Comparison of ENCODE assay signal across 8 mouse cellular contexts in genomic region chr5:120435731-120436501, GRCm38 (mm10). TPM values are rescaled to one million over a fixed set of nuclear protein-coding genes. Genes with fewer than 3 reads are reported as not detected.
DNase-seq lines count a peak whose midpoint lies in the region; ATAC-seq and TF ChIP-seq lines count a peak whose summit lies in the region.
"Had no signal": no experiment of that assay in that cellular context is flagged by ENCODE, and none has a peak within 500 bp of the region (broad histone marks: within the 10 kb centered on the region; RNA-seq: fewer than 3 reads in every experiment).

No protein-coding gene starts in this region.

- peak overlapping the region; percentile 46 for H3K4me2 ChIP-seq in liver, embryonic 15.5 days

- H3K4me1 ChIP-seq in testis, adult 2 months (ENCODE audit: control insufficient read depth, insufficient read depth, low read length) = peaks cover 34% of the 10 kb centered on the region
- H3K4me1 ChIP-seq in hindbrain, embryonic 10.5 days (replicated peaks) = peaks cover 78% of the 10 kb centered on the region
- H3K4me1 ChIP-seq in liver, embryonic 15.5 days (replicated peaks) = peaks cover 5% of the 10 kb centered on the region; the same call in 1 of the 2 replicates

- no peak overlapping the region for H3K9ac ChIP-seq in liver, embryonic 15.5 days

- ATAC-seq in liver, embryonic 15.5 days (ENCODE audit: insufficient read depth) = no peak
- ATAC-seq in erythroid progenitor cell, adult 5-6 weeks (replicated peaks; ENCODE audit: low FRiP score, poor library complexity, severe bottlenecking) = no peak

- no peaks in the 10 kb centered on the region for H3K9me3 ChIP-seq in hindbrain, embryonic 10.5 days
- H3K9me3 ChIP-seq in liver, embryonic 15.5 days (replicated peaks) = no peaks in the 10 kb centered on the region

- H3K27ac ChIP-seq in testis, adult 2 months (ENCODE audit: control insufficient read depth, insufficient read depth, low read depth, low read length) = no peak overlapping the region
- peak overlapping the region; percentile 86 for H3K27ac ChIP-seq in hindbrain, embryonic 10.5 days
- no peak overlapping the region for H3K27ac ChIP-seq in liver, embryonic 15.5 days (replicated peaks)
- H3K27ac ChIP-seq: macrophage had no signal

- no peak for TF ChIP-seq CTCF in testis, adult 2 months (IDR thresholded peaks at IDR 0.05; ENCODE audit: control insufficient read depth, insufficient read depth, insufficient replicate concordance, low read depth, low read length)

- WGBS in hindbrain, embryonic 10.5 days = under 1% methylated on average over 47 of the region's 47 CpGs
- WGBS in liver, embryonic 15.5 days (ENCODE audit: insufficient replicate concordance) = 2% methylated on average over 47 of the region's 47 CpGs

- DNase-seq in testis, postnatal 14 days (ENCODE audit: low spot score) = no peak
- peak; percentile 58 for DNase-seq in hindbrain, embryonic 10.5 days (ENCODE audit: low spot score)
- DNase-seq in left cerebral cortex, adult 8-10 months (ENCODE audit: low spot score in 2 of 2) = no peak
- no peak for DNase-seq in cerebellum, adult 8-10 months

- peaks cover 17% of the 10 kb centered on the region for H3K27me3 ChIP-seq in testis, adult 2 months (ENCODE audit: control insufficient read depth, insufficient read depth, low read length)
- H3K27me3 ChIP-seq in hindbrain, embryonic 10.5 days (ENCODE audit: insufficient read depth, poor library complexity, severe bottlenecking) = peaks cover 100% of the 10 kb centered on the region
- peaks cover 100% of the 10 kb centered on the region for H3K27me3 ChIP-seq in liver, embryonic 15.5 days

- TF ChIP-seq POLR2A in testis, adult 2 months (IDR thresholded peaks at IDR 0.05; ENCODE audit: control insufficient read depth, low read depth, low read length) = no peak

- H3K4me3 ChIP-seq in testis, adult 2 months (ENCODE audit: control insufficient read depth, low read depth, low read length) = peak overlapping the region; percentile 7; the same call in 1 of the 2 replicates
- peak overlapping the region; percentile 57 for H3K4me3 ChIP-seq in hindbrain, embryonic 10.5 days
- H3K4me3 ChIP-seq in liver, embryonic 15.5 days (replicated peaks) = peak overlapping the region; percentile 23; the same call in 1 of the 2 replicates

- H3K36me3 ChIP-seq in testis, adult 2 months (ENCODE audit: control insufficient read depth, insufficient read depth, low read length) = no peaks in the 10 kb centered on the region
- no peaks in the 10 kb centered on the region for H3K36me3 ChIP-seq in hindbrain, embryonic 10.5 days
- H3K36me3 ChIP-seq in liver, embryonic 15.5 days (replicated peaks) = no peaks in the 10 kb centered on the region

RNA-seq across cellular contexts. Expression of gene Lhx5, which starts 4.4 kb away (rescaled TPM):
- polyA plus RNA-seq in testis, adult 2 months (2012; rRNA removed) = 0.10 and 0.14 TPM in 2 replicates
- 12.1 and 34.0 TPM in 2 replicates for polyA plus RNA-seq in hindbrain, embryonic 10.5 days (2016; fragmentation: Nextera tagmentation; extraction: Ambion mirVana)
- not detected in 2 replicates for polyA plus RNA-seq in liver, embryonic 15.5 days (2015; fragmentation: Nextera tagmentation; extraction: Ambion mirVana)
- total RNA-seq in left cerebral cortex, adult 8-10 months (2022) = under 1 TPM; 0.16 to 0.46 (median 0.34) TPM
- not detected in 2 replicates for total RNA-seq in erythroid progenitor cell, adult 5-6 weeks (2015; ENCODE audit: low replicate concordance)
- not detected in 2 replicates for total RNA-seq in erythroid progenitor cell, adult 5-6 weeks (2017; ENCODE audit: low replicate concordance)
- polyA plus RNA-seq: macrophage had no signal

RNA-seq across cellular contexts. Expression of gene Sdsl, which starts 36.7 kb away (rescaled TPM):
- 4.9 and 6.1 TPM in 2 replicates for polyA plus RNA-seq in testis, adult 2 months (2012; rRNA removed)
- 6.2 and 7.9 TPM in 2 replicates for polyA plus RNA-seq in hindbrain, embryonic 10.5 days (2016; fragmentation: Nextera tagmentation; extraction: Ambion mirVana)
- 4.5 and 5.8 TPM in 2 replicates for polyA plus RNA-seq in liver, embryonic 15.5 days (2015; fragmentation: Nextera tagmentation; extraction: Ambion mirVana)
- total RNA-seq in left cerebral cortex, adult 8-10 months (2022) = 1 to 10 TPM; 4.2 to 7.8 (median 6.2) TPM
- total RNA-seq in erythroid progenitor cell, adult 5-6 weeks (2015; ENCODE audit: low replicate concordance) = 4.2 TPM in 1 of 2 replicates, not detected in the other
- 2.7 and 4.8 TPM in 2 replicates for total RNA-seq in erythroid progenitor cell, adult 5-6 weeks (2017; ENCODE audit: low replicate concordance)
- polyA plus RNA-seq: macrophage had no signal

RNA-seq across cellular contexts. Expression of gene Sds, which starts 40.4 kb away (rescaled TPM):
- 0.75 and 1.1 TPM in 2 replicates for polyA plus RNA-seq in testis, adult 2 months (2012; rRNA removed)
- polyA plus RNA-seq in hindbrain, embryonic 10.5 days (2016; fragmentation: Nextera tagmentation; extraction: Ambion mirVana) = not detected in 2 replicates
- 1.6 and 2.3 TPM in 2 replicates for polyA plus RNA-seq in liver, embryonic 15.5 days (2015; fragmentation: Nextera tagmentation; extraction: Ambion mirVana)
- 1 to 10 TPM in 1 of 4 experiments, under 1 TPM in 2, not detected in 1; 0.61 to 2.0 (median 1.00) TPM for total RNA-seq in left cerebral cortex, adult 8-10 months (2022)
- not detected in 2 replicates for total RNA-seq in erythroid progenitor cell, adult 5-6 weeks (2015; ENCODE audit: low replicate concordance)
- total RNA-seq in erythroid progenitor cell, adult 5-6 weeks (2017; ENCODE audit: low replicate concordance) = not detected in 2 replicates
- polyA plus RNA-seq: macrophage had no signal

Comparison
In these comparisons a context has a peak if more than half of its experiments do, and no peak if none do; other contexts are left out.
1. H3K4me3 ChIP-seq: peak in every context shown above with its lines; median percentile 57 in hindbrain, embryonic 10.5 days; 23 in liver, embryonic 15.5 days; 7 in testis, adult 2 months.
2. RNA of gene Lhx5, which starts 4.4 kb away (polyA plus RNA-seq): 12.1 to 34.0 TPM in hindbrain, embryonic 10.5 days; 0.10 to 0.14 TPM in testis, adult 2 months and not detected in liver, embryonic 15.5 days; every median in the first group is over 10 times any median in the second.